Mouse (Mus musculus): ENCODE measurements around the gene Eci2.

DNA sequence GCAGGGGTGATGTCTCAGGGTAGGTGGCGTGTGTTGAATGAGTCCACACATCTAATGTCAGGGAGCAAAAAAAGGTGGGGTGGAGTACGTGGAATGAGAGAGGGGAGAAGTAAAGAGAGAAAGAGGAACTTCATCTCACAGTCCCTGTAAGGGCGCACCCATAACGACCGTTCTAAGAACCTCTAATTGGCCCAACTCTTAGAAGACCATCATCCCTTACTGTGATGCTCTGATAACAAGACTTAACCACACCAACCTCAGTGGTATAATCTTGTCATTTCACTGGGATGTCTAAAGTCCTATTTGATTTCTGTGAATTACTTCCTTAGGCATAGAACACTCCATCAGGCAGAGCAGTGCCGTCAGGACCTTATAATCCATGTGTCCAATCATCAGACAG is 9.5 kb downstream of the Eci2 start:
- TF ChIP-seq CTCF (IDR thresholded peaks at IDR 0.05; ENCODE audit: insufficient read depth, low read length) (no peak), POLR2A (IDR thresholded peaks at IDR 0.05; ENCODE audit: borderline replicate concordance, extremely low read depth, low read depth, low read length) (no peak)

All from lung, adult 2 months (tissue).